Mouse (Mus musculus) right cerebral cortex, postnatal 4 days (tissue): ENCODE data around the gene Klhl41.
A peak's percentile ranks its signal among the peaks of the same experiment; 100 is the strongest.

Experiments used
- DNase-seq: peaks from one replicate; pipeline ENCODE4 v3.0.0-alpha.2; 2022

Gene Klhl41

GRCm38 (mm10) chr2:69683036-69683805 is 13.3 kb downstream of the Klhl41 start:
- DNase-seq = no peak

- no peak for DNase-seq
These were observed 14.6 kb downstream of the Klhl41 start for GRCm38 (mm10) chr2:69684488-69684887.

- DNase-seq = no peak
These were observed 20.3 kb downstream of the Klhl41 start for GRCm38 (mm10) chr2:69690214-69690613.

GRCm38 (mm10) chr2:69690843-69691242 is 20.9 kb downstream of the Klhl41 start:
- DNase-seq = no peak

GRCm38 (mm10) chr2:69693501-69693900 is 23.6 kb downstream of the Klhl41 start:
- no peak for DNase-seq

GRCm38 (mm10) chr2:69700446-69700845 is 30.5 kb downstream of the Klhl41 start:
- no peak for DNase-seq

- DNase-seq = no peak
These were observed 42.3 kb downstream of the Klhl41 start for GRCm38 (mm10) chr2:69712171-69712570.

GRCm38 (mm10) chr2:69712981-69713625 is 43.2 kb downstream of the Klhl41 start, which contains the start of gene Fastkd1:
TSS of gene Fastkd1 (minus strand) at chr2:69713516.
- peak; percentile 73 for DNase-seq

- DNase-seq = no peak
These were observed 43.7 kb downstream of the Klhl41 start for GRCm38 (mm10) chr2:69713626-69714014.

GRCm38 (mm10) chr2:69714126-69714525 is 44.2 kb downstream of the Klhl41 start:
- DNase-seq = no peak

GRCm38 (mm10) chr2:69716483-69716882 is 46.6 kb downstream of the Klhl41 start:
- DNase-seq = no peak

GRCm38 (mm10) chr2:69719121-69719520 is 49.2 kb downstream of the Klhl41 start:
- no peak for DNase-seq

GRCm38 (mm10) chr2:69722273-69722649 is 52.3 kb downstream of the Klhl41 start, which contains the start of gene Ppig:
TSS of gene Ppig (plus strand) at chr2:69722545.
- no peak for DNase-seq

- peak; percentile 96 for DNase-seq
These were observed 53.0 kb downstream of the Klhl41 start for GRCm38 (mm10) chr2:69722650-69723518.

GRCm38 (mm10) chr2:69723519-69723825 is 53.6 kb downstream of the Klhl41 start:
- no peak for DNase-seq
